Mouse (Mus musculus) hindbrain, embryonic 13.5 days (tissue): ENCODE data around the gene Gulp1. TPM values are rescaled to one million over a fixed set of nuclear protein-coding genes. Genes with fewer than 3 reads are reported as not detected.

Source experiments
- ATAC-seq: fragments of 200-750 bp; cut with Nextera tagmentation; 2 replicates; pipeline ENCODE4 v1.8.0; 2017; ENCODE audit warnings: moderate TSS enrichment; ENCODE audit not compliant: low FRiP score
- H3K27ac ChIP-seq: fragments of 300-500 bp; sonication (generic); 2 replicates; pipeline ENCODE4 v1.5.1; 2015; ENCODE audit warnings: inconsistent platforms, mild to moderate bottlenecking, moderate library complexity
- H3K27me3 ChIP-seq: fragments of 300-500 bp; sonication (generic); 2 replicates; pipeline ENCODE4 v1.6.1; 2015; ENCODE audit warnings: mild to moderate bottlenecking, inconsistent platforms
- H3K36me3 ChIP-seq: fragments of 300-500 bp; sonication (generic); 2 replicates; pipeline ENCODE4 v1.6.1; 2015; ENCODE audit warnings: mild to moderate bottlenecking, inconsistent platforms
- H3K4me1 ChIP-seq: fragments of 300-500 bp; sonication (generic); replicated peaks from 2 replicates; pipeline ENCODE4 v1.6.1; 2015; ENCODE audit warnings: inconsistent platforms
- H3K4me2 ChIP-seq: fragments of 300-500 bp; sonication (generic); 2 replicates; pipeline ENCODE4 v1.6.1; 2015; ENCODE audit warnings: inconsistent platforms, mild to moderate bottlenecking, moderate library complexity
- H3K4me3 ChIP-seq: fragments of 300-500 bp; sonication (generic); 2 replicates; pipeline ENCODE4 v1.5.1; 2015; ENCODE audit warnings: mild to moderate bottlenecking, inconsistent platforms
- H3K9ac ChIP-seq: fragments of 300-500 bp; sonication (generic); 2 replicates; pipeline ENCODE4 v1.6.1; 2015; ENCODE audit warnings: mild to moderate bottlenecking, inconsistent platforms
- H3K9me3 ChIP-seq: fragments of 300-500 bp; sonication (generic); 2 replicates; pipeline ENCODE4 v1.6.1; 2016; ENCODE audit warnings: inconsistent platforms
- WGBS: fragments of 180-500 bp; shearing (Covaris S2); methylation state at CpG from one replicate; pipeline ENCODE4 v1.1.7; 2015; 5-methylcytosine and 5-hydroxymethylcytosine counted together
- polyA plus RNA-seq: library from polyadenylated mRNA; unstranded; fragments of >200 nt; fragmentation: Nextera tagmentation; extraction: Ambion mirVana; gene quantifications from 2 replicates; pipeline ENCODE4 v1.2.1, GENCODE M21; 2015

The Gulp1 gene
- polyA plus RNA-seq, 1 experiment from 2014 or later, result 9.1 TPM

DNA sequence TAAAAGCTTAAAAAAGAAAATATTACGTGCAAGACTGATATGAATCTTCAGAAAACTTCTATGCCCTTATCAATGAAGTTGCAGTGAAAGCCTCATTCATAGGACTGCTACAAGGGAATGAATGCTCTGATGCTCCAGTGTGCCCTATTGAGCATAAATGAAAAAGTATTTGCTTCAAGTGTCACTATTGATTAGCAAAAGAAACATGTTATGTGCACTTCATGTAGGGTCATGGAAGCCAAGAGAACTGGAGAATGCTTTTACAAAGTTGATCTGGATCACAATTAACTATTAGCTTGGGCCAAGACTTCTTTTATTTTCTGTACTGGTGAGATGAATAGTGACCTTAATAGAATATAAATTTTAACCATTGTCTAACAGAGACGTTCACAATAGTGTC, 47.0 kb downstream of the Gulp1 start:
- no peak for ATAC-seq
- H3K27me3 ChIP-seq, result no peaks in the 10 kb centered on the region
- H3K4me2 ChIP-seq, result no peak overlapping the region
- no peak overlapping the region for H3K27ac ChIP-seq
- H3K4me3 ChIP-seq, result no peak overlapping the region
- no peaks in the 10 kb centered on the region for H3K9me3 ChIP-seq
- H3K9ac ChIP-seq, result no peak overlapping the region
- WGBS, result 86% methylated on average over 2 of the region's 2 CpGs
- no peaks in the 10 kb centered on the region for H3K4me1 ChIP-seq
- H3K36me3 ChIP-seq, result no peaks in the 10 kb centered on the region

GRCm38 (mm10) chr1:44613294-44614041, 62.2 kb downstream of the Gulp1 start:
- no peak for ATAC-seq
- no peaks in the 10 kb centered on the region for H3K27me3 ChIP-seq
- WGBS, result 43% methylated on average over 2 of the region's 2 CpGs

GRCm38 (mm10) chr1:44618751-44619150, 67.4 kb downstream of the Gulp1 start:
- Histone ChIP-seq H3K27ac (no peak overlapping the region), H3K4me2 (no peak overlapping the region), H3K4me3 (no peak overlapping the region), H3K9ac (no peak overlapping the region), H3K27me3 (no peaks in the 10 kb centered on the region), H3K9me3 (no peaks in the 10 kb centered on the region), H3K4me1 (no peaks in the 10 kb centered on the region), H3K36me3 (no peaks in the 10 kb centered on the region)
- WGBS, result 72% methylated on average over 2 of the region's 2 CpGs
- no peak for ATAC-seq

More at GRCm38 (mm10) chr1:44613294-44614041, 62.2 kb downstream of the Gulp1 start:
- no peak overlapping the region for H3K9ac ChIP-seq
- H3K4me1 ChIP-seq, result no peaks in the 10 kb centered on the region
- no peak overlapping the region for H3K27ac ChIP-seq
- no peaks in the 10 kb centered on the region for H3K9me3 ChIP-seq
- H3K4me3 ChIP-seq, result no peak overlapping the region
- H3K36me3 ChIP-seq, result no peaks in the 10 kb centered on the region
- no peak overlapping the region for H3K4me2 ChIP-seq

DNA sequence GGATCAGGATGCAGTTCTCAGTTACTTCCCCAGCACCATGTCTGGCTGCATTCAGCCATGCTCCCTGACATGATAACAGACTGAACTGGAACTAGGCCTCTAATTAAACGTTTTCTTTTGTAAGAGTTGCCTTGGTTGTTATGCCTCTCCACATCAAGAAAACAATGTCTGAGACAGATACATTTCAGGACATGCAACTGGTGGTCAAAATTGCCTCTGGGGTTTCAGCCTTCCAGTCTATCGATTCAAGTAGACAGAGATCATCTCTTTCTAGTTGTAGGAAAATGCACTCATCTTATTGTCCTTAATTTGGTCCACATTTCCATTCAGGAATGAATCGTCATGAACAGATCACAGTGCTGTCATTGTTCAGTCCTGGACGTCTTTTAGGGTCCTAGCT, 83.2 kb downstream of the Gulp1 start:
- no peaks in the 10 kb centered on the region for H3K4me1 ChIP-seq
- no peak overlapping the region for H3K4me3 ChIP-seq
- H3K9me3 ChIP-seq, result no peaks in the 10 kb centered on the region
- no peak overlapping the region for H3K4me2 ChIP-seq
- no peak overlapping the region for H3K9ac ChIP-seq
- 60% methylated on average over 4 of the region's 4 CpGs for WGBS
- H3K36me3 ChIP-seq, result no peaks in the 10 kb centered on the region
- no peak for ATAC-seq
- H3K27ac ChIP-seq, result no peak overlapping the region
- no peaks in the 10 kb centered on the region for H3K27me3 ChIP-seq

- no peak for ATAC-seq
- H3K27ac ChIP-seq, result no peak overlapping the region
- H3K9me3 ChIP-seq, result no peaks in the 10 kb centered on the region
- H3K4me2 ChIP-seq, result no peak overlapping the region
- H3K4me3 ChIP-seq, result no peak overlapping the region
- 86% methylated on average over 6 of the region's 6 CpGs for WGBS
- H3K36me3 ChIP-seq, result no peaks in the 10 kb centered on the region
- no peaks in the 10 kb centered on the region for H3K4me1 ChIP-seq
- no peaks in the 10 kb centered on the region for H3K27me3 ChIP-seq
- no peak overlapping the region for H3K9ac ChIP-seq
These were observed 94.5 kb downstream of the Gulp1 start for GRCm38 (mm10) chr1:44645678-44646276.

DNA sequence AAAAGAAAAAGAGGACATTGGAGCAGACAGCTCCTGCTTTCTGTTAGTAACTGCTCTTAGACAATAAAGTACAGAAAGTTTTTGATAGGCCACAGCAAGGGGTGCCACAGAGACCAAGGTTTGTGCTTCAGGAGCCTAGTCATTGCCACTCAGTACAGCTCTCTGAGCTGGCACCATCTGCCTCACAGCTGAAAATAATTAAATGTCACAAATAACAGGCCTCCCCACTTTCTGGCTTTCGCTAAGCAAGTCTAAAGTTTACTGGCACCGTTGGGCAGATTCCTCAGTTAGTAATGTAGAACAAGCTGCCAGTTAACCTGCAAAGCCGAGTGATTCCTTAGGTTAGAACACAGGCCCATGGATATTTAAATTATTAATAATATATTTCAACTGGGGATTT, 127.7 kb downstream of the Gulp1 start:
- H3K27ac ChIP-seq, result no peak overlapping the region
- no peak for ATAC-seq

DNA sequence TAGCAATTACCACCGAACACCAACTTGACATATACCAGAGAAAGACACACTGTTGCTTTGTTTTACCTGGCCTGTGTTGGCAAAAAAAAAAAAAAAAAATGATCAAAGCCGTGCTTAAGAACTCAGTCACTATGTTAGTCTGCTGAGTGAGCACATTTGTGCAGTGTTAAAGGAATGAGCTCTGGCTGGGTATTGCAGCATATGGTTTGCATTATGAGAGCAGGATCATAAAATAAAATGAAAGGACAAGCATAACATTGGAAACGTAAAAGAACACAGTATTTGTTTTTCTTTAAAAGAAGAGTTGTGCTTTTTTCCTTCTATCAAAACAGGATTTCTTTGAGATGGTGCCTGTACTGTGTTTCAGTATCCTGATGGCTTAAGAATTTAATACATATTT, 128.1 kb downstream of the Gulp1 start:
- no peak overlapping the region for H3K4me3 ChIP-seq
- no peak overlapping the region for H3K9ac ChIP-seq
- no peak for ATAC-seq
- H3K9me3 ChIP-seq, result no peaks in the 10 kb centered on the region
- H3K4me1 ChIP-seq, result no peaks in the 10 kb centered on the region
- H3K36me3 ChIP-seq, result no peaks in the 10 kb centered on the region
- no peak overlapping the region for H3K27ac ChIP-seq
- 76% methylated on average over 3 of the region's 3 CpGs for WGBS
- H3K27me3 ChIP-seq, result no peaks in the 10 kb centered on the region
- no peak overlapping the region for H3K4me2 ChIP-seq

More for the DNA sequence above, 127.7 kb downstream of the Gulp1 start:
- Histone ChIP-seq H3K27me3 (no peaks in the 10 kb centered on the region), H3K4me1 (no peaks in the 10 kb centered on the region), H3K36me3 (no peaks in the 10 kb centered on the region), H3K9me3 (no peaks in the 10 kb centered on the region), H3K9ac (no peak overlapping the region), H3K4me2 (no peak overlapping the region), H3K4me3 (no peak overlapping the region)
- 85% methylated on average over 3 of the region's 3 CpGs for WGBS

GRCm38 (mm10) chr1:44682556-44682955, 131.2 kb downstream of the Gulp1 start:
- WGBS, result 13% methylated on average over 2 of the region's 2 CpGs
- Histone ChIP-seq H3K9ac (no peak overlapping the region), H3K36me3 (no peaks in the 10 kb centered on the region), H3K9me3 (no peaks in the 10 kb centered on the region), H3K4me2 (no peak overlapping the region), H3K27me3 (no peaks in the 10 kb centered on the region), H3K4me1 (no peaks in the 10 kb centered on the region), H3K4me3 (no peak overlapping the region), H3K27ac (no peak overlapping the region)
- ATAC-seq, result no peak

- Histone ChIP-seq H3K4me2 (no peak overlapping the region), H3K27me3 (no peaks in the 10 kb centered on the region), H3K36me3 (no peaks in the 10 kb centered on the region), H3K4me3 (no peak overlapping the region), H3K9me3 (no peaks in the 10 kb centered on the region), H3K9ac (no peak overlapping the region), H3K27ac (no peak overlapping the region), H3K4me1 (no peaks in the 10 kb centered on the region)
- 48% methylated on average over 6 of the region's 6 CpGs for WGBS
- ATAC-seq, result no peak
These were observed 132.4 kb downstream of the Gulp1 start for GRCm38 (mm10) chr1:44683723-44684122.

DNA sequence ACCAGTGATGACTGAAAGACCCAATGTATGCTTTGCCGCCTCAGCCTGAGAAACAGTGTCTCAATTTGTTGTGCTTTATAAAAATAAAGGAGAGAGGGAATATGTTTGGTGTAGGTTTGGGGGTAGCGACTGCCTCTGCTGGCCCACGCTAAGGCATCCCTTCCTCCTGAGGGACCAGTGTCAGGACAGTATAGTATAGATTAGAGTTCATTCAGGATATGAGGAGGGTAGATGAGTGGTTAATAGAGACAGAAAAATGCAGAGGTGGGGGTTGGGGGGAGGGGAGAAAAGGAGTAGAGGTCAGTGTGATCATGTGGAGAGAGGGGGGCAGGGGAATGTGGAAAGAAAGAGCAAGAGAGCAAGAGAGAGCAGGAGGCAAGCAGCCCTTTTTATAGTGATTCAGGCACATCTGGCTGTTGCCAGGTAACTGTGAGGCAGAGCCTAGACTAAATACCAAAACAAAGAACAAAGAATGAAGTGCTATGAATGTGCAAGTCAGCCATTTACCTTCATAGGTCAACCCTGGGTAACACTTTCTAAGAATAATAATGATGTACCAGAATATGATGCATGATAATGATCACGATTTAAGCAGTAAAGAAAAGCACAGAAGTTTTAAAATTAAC, 169.6 kb downstream of the Gulp1 start:
- Histone ChIP-seq H3K4me3 (no peak overlapping the region), H3K9me3 (no peaks in the 10 kb centered on the region), H3K9ac (no peak overlapping the region), H3K27ac (no peak overlapping the region), H3K4me2 (no peak overlapping the region), H3K27me3 (no peaks in the 10 kb centered on the region), H3K4me1 (no peaks in the 10 kb centered on the region), H3K36me3 (no peaks in the 10 kb centered on the region)
- no peak for ATAC-seq
- 60% methylated on average over 4 of the region's 4 CpGs for WGBS

DNA sequence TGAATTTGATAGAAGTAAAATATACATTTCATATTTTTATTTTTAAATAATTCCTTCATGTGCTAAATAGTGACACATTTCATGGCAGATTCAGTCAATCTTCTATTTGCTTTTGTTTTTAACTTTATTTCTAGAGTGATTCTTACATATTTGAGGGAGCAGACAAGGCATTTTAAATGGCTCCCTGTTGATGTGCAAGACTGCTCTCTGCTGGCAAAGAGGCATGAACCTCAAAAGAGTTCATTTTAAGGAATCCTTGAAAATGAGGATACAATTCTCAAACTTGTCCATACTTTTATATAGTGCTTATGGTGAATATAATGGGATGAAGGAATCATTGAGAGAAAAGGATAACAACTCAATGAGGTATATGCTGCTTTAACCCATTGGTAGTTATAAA, 189.9 kb downstream of the Gulp1 start:
- H3K4me1 ChIP-seq, result no peaks in the 10 kb centered on the region
- no peak overlapping the region for H3K4me3 ChIP-seq
- no peaks in the 10 kb centered on the region for H3K27me3 ChIP-seq
- no peak for ATAC-seq
- H3K36me3 ChIP-seq, result no peaks in the 10 kb centered on the region
- H3K9me3 ChIP-seq, result no peaks in the 10 kb centered on the region
- no peak overlapping the region for H3K27ac ChIP-seq
- no peak overlapping the region for H3K4me2 ChIP-seq
- H3K9ac ChIP-seq, result no peak overlapping the region

DNA sequence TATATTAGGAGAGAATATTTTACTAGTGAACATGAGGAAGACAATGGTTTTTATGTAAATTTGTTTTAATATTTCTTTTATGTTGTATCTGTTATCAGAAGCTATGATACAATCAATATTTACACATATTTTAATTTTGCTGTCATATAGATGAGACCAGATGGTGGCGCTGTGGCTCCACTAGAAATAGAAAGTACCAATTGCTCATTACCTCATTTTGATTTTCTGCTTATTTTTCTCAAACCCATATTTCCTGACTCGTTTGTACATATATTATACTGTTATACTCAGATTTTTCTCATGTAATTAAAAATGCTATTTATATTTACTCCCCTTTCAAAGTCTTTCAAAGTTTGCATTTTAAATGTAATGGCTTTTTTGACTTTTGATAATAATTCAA, 194.4 kb downstream of the Gulp1 start:
- no peak overlapping the region for H3K9ac ChIP-seq
- ATAC-seq, result no peak
- no peak overlapping the region for H3K4me3 ChIP-seq
- H3K27me3 ChIP-seq, result no peaks in the 10 kb centered on the region
- no peak overlapping the region for H3K4me2 ChIP-seq
- H3K27ac ChIP-seq, result no peak overlapping the region
- no peaks in the 10 kb centered on the region for H3K9me3 ChIP-seq
- no peaks in the 10 kb centered on the region for H3K4me1 ChIP-seq
- 15% methylated on average over 2 of the region's 2 CpGs for WGBS
- H3K36me3 ChIP-seq, result no peaks in the 10 kb centered on the region
